Mouse (Mus musculus) G1E (cell line): ENCODE measurements around the gene Gpc5. TPM values are rescaled to one million over a fixed set of nuclear protein-coding genes. Genes with fewer than 3 reads are reported as not detected.

Experiments used
- ATAC-seq: 2 replicates; pipeline ENCODE4 v1.8.0; 2016; ENCODE audit warnings: mild to moderate bottlenecking; ENCODE audit not compliant: insufficient number of reproducible peaks, poor library complexity, low FRiP score, severe bottlenecking; ENCODE audit errors: extremely low read depth
- DNase-seq: peaks from one replicate; pipeline ENCODE4 v3.0.0; 2012; ENCODE audit warnings: low spot score
- H3K27me3 ChIP-seq: 2 replicates; pipeline ENCODE4 v1.6.1; 2012; ENCODE audit warnings: mild to moderate bottlenecking, low read length, inconsistent platforms; ENCODE audit not compliant: insufficient read depth
- H3K36me3 ChIP-seq: replicated peaks from 2 replicates; pipeline ENCODE3; 2012; ENCODE audit warnings: mild to moderate bottlenecking, inconsistent platforms
- H3K4me1 ChIP-seq: 2 replicates; pipeline ENCODE4 v1.6.1; 2012; ENCODE audit warnings: low read depth, low read length, inconsistent platforms, mixed read lengths; ENCODE audit not compliant: insufficient read depth
- H3K4me3 ChIP-seq: 2 replicates; pipeline ENCODE4 v1.5.1; 2012; ENCODE audit warnings: low read depth, mild to moderate bottlenecking, inconsistent platforms, low read length, moderate library complexity, mixed read lengths
- H3K9me3 ChIP-seq: replicated peaks from 2 replicates; pipeline ENCODE4 v1.6.1; 2012; ENCODE audit warnings: inconsistent platforms
- CTCF ChIP-seq: IDR thresholded peaks from 2 replicates; pipeline ENCODE4 v1.5.1; 2012; ENCODE audit warnings: low read depth, low read length, inconsistent platforms, mixed read lengths
- GATA1 ChIP-seq: IDR thresholded peaks from 2 replicates; pipeline ENCODE4 v1.6.1; 2012; ENCODE audit warnings: borderline replicate concordance, low read length, inconsistent platforms, mixed read lengths
- GATA2 ChIP-seq: IDR thresholded peaks from 2 replicates; pipeline ENCODE4 v1.6.1; 2012; ENCODE audit warnings: low read depth, low read length, inconsistent platforms, borderline replicate concordance
- POLR2AphosphoS5 ChIP-seq: IDR thresholded peaks from 2 replicates; pipeline ENCODE4 v1.6.1; 2012; ENCODE audit warnings: low read depth, low read length, inconsistent platforms; ENCODE audit not compliant: insufficient replicate concordance
- TAL1 ChIP-seq: conservative IDR thresholded peaks from 2 replicates; pipeline ENCODE4 v1.6.1; 2012; ENCODE audit warnings: low read depth, low read length, inconsistent platforms, mixed read lengths
- polyA plus RNA-seq: library from polyadenylated mRNA; stranded (reverse); fragments of >175 nt; gene quantifications from 2 replicates; pipeline ENCODE4 v1.2.3, GENCODE M21; 2012
- total RNA-seq, 2 experiments: library from RNA; stranded (forward) in 1 of 2; stranded (reverse) in 1 of 2; fragments of 200-1000 nt in 1 of 2; fragments of >200 nt in 1 of 2; fragmentation: Nextera tagmentation in 1 of 2; gene quantifications; 2 replicates each; pipeline ENCODE4 v1.2.3; 2014 to 2017

Gene Gpc5
- total and polyA plus RNA-seq, 3 experiments = 0.16 TPM; not detected in 2

DNA sequence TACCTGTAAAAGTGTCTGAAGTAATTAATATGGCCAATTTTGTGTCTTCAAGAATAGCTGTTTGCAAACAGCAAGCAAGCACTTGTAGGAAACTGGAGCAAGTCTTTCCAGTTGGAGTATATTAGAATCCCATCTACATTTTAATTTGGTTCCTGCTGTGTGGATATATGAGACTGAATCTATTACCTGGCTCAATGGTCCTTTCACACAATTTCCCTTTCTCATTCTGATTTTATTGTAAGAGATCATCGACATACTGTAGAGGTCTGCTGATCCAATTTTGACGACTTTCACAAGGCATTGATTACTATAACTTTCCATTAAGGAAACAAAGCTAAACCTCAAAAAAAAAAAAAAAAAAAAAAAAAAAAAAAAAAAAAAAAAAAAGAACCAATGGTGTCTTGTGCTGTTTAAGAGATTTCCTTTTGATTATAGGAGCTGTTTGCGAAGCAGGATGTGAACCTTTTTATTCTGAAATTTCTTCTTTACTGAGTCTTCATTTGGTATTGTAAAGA is 85.4 kb downstream of the Gpc5 start:
- H3K36me3 ChIP-seq = no peaks in the 10 kb centered on the region
- H3K9me3 ChIP-seq = 0 out of 2 replicates have a peak, but pooled peaks cover 5% of the 10 kb centered on the region
- no peak for ATAC-seq
- TF ChIP-seq POLR2AphosphoS5 = no peak
- no peak for TF ChIP-seq TAL1
- TF ChIP-seq GATA2 = no peak
- TF ChIP-seq GATA1 = no peak
- TF ChIP-seq CTCF = no peak
- H3K4me1 ChIP-seq = no peaks in the 10 kb centered on the region
- DNase-seq = no peak
- no peak overlapping the region for H3K4me3 ChIP-seq
- no peaks in the 10 kb centered on the region for H3K27me3 ChIP-seq

DNA sequence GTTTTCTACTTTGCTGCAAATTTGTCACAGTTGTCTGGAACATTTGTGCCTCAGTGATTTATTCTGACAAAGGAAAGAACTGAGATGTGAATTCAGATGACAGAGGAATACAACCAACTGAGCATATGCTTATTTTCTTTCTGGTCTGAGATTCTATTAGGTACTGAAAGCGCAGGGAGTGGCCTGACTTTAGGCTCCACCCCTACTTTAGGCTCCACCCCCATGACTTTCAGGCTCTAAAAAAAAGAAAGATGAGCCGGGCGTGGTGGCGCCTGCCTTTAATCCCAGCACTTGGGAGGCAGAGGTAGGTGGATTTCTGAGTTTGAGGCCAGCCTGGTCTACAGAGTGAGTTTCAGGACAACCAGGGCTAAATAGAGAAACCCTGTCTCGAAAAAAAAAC is 87.9 kb downstream of the Gpc5 start:
- Histone ChIP-seq H3K4me1 (no peaks in the 10 kb centered on the region), H3K27me3 (no peaks in the 10 kb centered on the region), H3K9me3 (peaks cover 3% of the 10 kb centered on the region; the same call in 1 of the 2 replicates), H3K36me3 (no peaks in the 10 kb centered on the region), H3K4me3 (no peak overlapping the region)
- DNase-seq = no peak
- no peak for ATAC-seq
- TF ChIP-seq TAL1 (no peak), POLR2AphosphoS5 (no peak), GATA1 (no peak), CTCF (no peak), GATA2 (no peak)

DNA sequence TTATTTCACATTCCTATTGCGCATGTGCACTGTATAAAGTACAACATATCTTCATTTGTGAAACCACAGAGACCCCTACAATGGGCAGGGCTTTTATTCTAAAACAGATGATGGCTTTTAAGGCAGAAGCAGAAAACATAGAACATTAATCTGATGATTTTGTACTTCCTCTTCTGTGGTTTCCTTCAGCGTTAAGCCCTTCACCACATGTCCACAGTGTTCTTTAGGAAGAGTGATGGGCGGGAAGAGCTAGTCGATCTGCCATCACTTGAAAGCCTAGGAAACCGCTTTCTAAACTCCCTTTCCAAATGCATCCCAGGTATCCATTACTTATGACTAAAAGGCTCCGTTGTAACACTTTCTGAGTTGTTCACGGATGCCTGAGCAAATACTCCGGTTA is 96.2 kb downstream of the Gpc5 start:
- ATAC-seq = no peak
- Histone ChIP-seq H3K4me1 (no peaks in the 10 kb centered on the region), H3K36me3 (no peaks in the 10 kb centered on the region), H3K9me3 (peaks cover 11% of the 10 kb centered on the region), H3K27me3 (no peaks in the 10 kb centered on the region), H3K4me3 (no peak overlapping the region)
- DNase-seq = no peak
- no peak for TF ChIP-seq TAL1

DNA sequence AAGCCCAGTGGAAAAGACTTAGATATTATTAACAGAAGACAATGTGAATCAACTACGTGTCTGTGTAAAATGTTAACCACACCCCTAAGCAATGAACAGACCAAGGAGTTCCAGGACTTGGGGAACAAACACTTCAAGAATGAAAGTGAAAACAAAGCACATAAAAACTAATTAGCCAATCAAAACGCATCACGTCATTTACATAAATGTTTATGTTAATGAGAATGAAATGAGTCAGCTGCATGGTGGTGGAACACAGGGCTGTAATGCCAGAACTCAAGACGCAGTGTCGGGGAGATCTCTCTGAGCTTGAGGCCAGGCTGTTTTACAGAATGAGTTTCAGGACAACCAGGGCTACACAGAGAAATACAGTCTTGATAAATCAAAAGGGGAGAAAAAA is 136.1 kb downstream of the Gpc5 start:
- no peak for ATAC-seq
- TF ChIP-seq CTCF = no peak
- TF ChIP-seq GATA2 = no peak
- no peak for TF ChIP-seq POLR2AphosphoS5
- TF ChIP-seq GATA1 = no peak
- TF ChIP-seq TAL1 = no peak
- Histone ChIP-seq H3K27me3 (no peaks in the 10 kb centered on the region), H3K9me3 (peaks cover 6% of the 10 kb centered on the region; the same call in 1 of the 2 replicates), H3K4me3 (no peak overlapping the region), H3K4me1 (no peaks in the 10 kb centered on the region), H3K36me3 (no peaks in the 10 kb centered on the region)
- DNase-seq = no peak

DNA sequence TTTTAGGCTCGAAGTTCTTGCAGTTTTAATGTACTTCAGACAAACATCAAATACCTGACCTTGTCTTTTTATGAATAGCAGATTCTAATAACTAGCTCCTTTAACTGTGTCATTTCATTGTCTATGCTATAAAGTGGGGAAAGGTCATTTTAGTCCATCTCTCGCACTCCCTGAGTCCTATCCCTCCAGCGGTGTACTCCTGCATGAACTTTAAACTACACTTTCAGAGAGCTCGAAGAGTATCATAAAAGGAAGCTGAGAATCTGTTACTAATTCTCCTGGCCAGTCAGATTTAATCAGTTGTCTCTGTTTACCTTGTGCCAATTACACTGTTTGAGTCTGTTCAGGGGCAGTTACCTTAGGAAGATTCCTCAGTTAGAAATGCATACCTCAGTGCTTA is 144.4 kb downstream of the Gpc5 start:
- Histone ChIP-seq H3K27me3 (no peaks in the 10 kb centered on the region), H3K36me3 (no peaks in the 10 kb centered on the region), H3K9me3 (peaks cover 7% of the 10 kb centered on the region), H3K4me3 (no peak overlapping the region), H3K4me1 (no peaks in the 10 kb centered on the region)
- TF ChIP-seq GATA1 (no peak), TAL1 (no peak), GATA2 (no peak), POLR2AphosphoS5 (no peak), CTCF (no peak)
- ATAC-seq (no peak), DNase-seq (no peak)

DNA sequence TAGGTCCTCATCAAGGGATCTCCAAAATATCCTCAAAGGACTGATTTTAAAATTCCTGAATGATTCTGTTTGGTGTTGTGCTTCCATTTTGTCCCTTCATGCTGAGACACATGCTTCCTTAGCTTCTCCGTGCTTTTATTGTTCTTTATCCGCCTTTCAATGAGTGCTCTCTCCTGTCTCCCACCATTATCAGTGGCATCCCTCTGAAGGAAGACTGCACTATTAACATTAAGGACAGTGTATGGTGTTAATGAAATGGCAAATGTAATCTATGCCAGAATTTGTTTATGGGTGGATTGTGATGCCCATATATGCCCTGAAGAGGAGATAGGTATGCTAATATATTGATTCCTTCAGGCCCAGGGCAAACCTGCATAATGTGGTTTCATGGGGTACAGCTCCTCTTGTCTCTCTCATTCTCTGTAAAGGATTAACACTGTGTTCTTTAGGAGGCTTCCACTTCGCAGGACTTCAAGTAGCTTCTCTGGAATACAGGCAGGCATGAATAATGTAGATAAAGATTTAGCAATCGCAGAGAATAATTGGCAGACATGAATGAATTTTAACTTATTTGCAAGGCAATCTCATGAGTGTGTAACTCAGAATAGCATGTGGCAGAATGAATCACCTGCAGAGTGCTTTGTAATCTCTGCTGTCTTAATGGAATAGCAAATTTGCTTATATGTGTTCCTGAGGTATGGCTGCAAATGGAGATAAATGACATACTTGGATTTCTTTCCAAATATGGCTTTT is 148.8 kb downstream of the Gpc5 start:
- no peaks in the 10 kb centered on the region for H3K27me3 ChIP-seq
- H3K4me1 ChIP-seq = no peaks in the 10 kb centered on the region
- peaks cover 13% of the 10 kb centered on the region for H3K9me3 ChIP-seq
- H3K36me3 ChIP-seq = no peaks in the 10 kb centered on the region
- no peak for DNase-seq
- TF ChIP-seq GATA1 (no peak), TAL1 (no peak)
- H3K4me3 ChIP-seq = no peak overlapping the region
- ATAC-seq = no peak

DNA sequence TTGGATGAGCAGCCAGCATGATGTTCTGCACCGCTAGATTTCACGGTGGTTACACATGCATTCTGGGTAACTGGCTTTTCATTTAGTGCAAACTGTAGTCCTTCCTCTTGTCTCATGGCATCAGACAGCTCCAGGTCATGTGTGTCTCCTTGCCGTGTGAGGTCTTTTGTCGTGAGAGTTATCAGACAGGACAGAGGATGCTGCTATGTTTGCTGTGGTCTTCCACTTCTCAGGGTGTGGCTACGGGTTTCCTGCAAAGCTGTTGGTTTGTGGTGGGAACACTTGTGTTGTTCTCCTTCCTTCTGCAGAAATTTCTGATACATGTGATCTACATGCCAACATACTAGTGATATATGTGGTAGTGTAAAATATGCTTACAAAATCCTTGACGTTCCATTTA is 158.5 kb downstream of the Gpc5 start:
- Histone ChIP-seq H3K36me3 (no peaks in the 10 kb centered on the region), H3K27me3 (no peaks in the 10 kb centered on the region), H3K4me3 (no peak overlapping the region), H3K4me1 (no peaks in the 10 kb centered on the region), H3K9me3 (peaks cover 26% of the 10 kb centered on the region)
- no peak for ATAC-seq
- no peak for DNase-seq
- no peak for TF ChIP-seq CTCF
- TF ChIP-seq GATA1 = no peak
- TF ChIP-seq POLR2AphosphoS5 = no peak
- TF ChIP-seq TAL1 = no peak
- no peak for TF ChIP-seq GATA2
